Mouse (Mus musculus) monocyte, adult 2 months (primary cell): Measurements from ENCODE around the gene Tctn1.
A peak's percentile ranks its signal among the peaks of the same experiment; 100 is the strongest.

Experiments used
- DNase-seq, 2 experiments: peaks; one replicate each; pipeline ENCODE4 v3.0.0; 2022; ENCODE audit warnings: low spot score in 2 of 2, low read depth in 1 of 2

Tctn1 gene

DNA sequence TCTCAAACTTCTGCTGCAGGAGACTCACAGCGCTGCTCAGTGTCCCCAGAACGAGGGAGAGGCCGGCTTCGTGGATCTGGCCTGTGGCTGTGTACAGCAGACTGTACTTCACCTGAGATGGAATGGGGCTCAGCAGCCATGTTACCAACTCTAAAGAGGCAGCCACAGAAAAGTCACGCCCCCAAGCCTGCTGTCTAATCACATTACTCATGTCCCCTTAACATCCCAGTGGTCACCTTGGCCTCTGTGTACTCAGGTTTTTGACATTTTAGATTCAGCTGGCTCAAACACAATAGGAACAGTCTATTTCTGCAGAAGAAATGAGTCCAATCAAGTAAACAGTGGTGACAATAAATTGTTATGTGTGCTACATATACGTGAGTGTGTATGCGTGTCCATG is 16.3 kb downstream of the Tctn1 start:
- DNase-seq, result no peak

DNA sequence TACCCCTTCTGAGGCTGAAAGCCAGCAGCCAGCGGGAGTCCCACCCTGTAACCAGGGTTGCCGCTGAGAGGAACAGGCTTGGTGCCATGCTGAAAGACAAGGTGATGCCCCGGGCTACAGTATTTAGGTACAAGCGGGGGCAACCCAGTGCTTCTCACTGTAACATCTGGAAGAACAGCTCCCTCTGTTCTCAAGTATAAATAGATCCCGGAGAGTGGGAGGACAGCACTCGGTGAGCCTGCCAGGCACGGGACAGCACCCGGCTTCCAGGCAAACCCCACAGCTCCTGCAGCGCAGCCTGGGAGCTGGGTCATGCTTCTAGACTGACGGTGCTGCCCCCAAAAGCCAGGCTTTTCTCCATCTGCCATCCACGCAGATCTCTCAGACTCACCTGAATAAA is 16.7 kb downstream of the Tctn1 start:
- no peak for DNase-seq

DNA sequence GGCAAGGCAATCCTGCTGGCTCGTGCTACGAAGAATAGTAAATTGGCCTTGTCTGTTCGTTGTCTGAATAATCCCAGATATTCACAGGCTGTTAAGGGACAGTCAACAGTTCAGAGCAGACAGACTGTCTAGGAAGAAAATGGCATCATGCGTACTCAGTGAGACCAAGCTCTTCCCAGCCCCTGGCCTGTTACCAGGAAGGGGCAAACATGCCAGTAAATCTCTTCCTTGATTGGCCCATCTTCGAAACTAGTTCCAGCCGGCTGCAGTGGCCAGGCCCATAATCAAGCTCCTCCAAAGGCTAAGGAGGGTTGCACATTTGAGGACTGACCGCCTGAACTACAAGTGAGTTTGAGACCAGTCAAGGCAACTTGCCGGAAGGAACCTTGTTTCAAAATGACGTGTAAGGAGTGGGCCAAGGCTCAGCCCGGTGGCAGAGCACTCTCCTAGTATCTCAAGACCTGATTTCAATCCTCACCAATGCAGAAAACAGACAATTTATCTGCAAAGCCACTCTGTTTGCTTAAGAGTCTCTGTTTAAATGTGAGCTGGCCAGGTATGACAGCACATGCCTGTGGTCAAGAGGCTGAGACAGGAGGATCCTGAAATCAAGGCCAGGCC is 17.6 kb downstream of the Tctn1 start:
- no peak for DNase-seq

DNA sequence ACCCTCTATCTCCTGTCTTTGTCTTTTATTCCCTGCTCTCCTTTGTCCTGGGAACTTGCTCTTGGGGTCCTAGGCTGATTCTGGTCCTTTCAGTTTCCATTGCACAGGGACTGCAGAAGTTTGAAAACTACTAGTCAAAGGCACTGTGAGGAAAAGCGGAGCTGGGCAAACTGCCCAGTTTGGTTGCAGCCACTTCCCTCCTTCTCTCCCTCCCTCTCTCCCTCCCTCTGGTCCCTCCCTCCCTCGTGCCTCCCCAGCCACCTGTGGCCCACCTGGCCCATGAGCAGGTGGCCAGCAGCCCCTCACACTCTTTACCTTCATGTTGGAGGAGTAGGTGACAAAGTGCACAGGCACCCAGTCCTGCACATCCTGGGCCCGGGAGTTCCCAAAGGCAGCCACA is 19.1 kb downstream of the Tctn1 start:
- no peak for DNase-seq

DNA sequence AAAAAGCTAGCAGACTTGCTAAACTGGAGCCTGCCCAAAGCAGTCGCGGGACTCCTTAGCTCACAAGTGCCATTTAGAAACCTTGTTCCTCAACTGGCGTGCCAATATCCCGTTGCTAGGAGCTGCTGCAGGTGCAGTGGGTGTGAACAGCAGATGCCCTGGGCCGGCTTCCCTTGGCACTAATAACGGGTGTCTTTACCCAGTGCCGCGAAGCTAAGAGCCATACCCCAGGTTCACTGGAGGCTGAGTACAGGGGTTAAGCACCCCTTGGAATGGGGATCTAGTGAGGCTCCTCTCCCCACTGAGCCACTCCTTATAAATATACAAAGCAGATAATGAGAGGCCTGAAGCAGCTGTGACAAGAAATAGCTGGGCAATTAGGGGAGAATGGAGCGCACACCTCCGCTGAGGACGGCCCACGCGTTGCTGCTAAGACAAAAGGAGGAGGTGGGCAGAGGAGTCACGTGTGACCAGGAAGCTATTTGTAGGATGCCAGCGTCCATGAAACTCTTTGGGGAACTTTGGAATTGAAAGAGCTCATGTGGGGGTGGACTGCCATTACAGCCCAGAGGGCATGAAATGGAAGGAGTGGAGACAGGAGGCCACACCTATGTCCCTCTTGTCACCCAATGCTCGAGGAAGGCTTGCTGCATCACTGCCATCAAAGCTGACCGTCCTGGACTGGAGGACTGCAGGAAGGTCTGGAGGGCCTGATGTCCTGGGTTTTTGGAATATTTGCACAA is 20.3 kb downstream of the Tctn1 start:
- DNase-seq, result no peak

DNA sequence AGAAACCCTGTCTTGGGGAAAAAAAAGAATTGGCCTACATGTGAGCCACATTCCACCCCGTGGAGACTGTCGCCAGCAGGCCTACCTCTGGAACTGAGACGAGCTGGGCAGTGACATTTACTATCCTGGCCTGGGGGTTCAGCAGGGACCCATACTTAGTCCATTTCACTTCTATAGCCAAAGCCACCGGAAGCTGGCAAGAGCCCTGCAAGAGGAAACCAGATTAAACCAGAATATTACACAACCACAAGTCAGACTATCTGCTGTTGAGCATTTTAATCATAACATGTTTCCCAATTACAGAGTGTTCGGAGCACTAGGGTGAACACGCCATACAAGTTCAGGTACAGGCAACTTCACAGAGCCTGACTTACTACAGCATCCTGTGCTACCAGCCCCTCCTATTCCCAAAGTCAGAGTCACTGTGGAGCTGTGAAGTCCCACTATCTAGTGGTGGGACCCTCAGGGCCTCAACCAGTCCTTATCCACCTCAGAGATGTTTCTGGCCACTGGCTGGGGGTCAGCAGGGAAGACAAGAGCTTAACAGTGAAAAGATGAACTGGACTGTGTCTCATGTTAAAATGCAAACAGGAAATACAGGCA is 21.6 kb downstream of the Tctn1 start:
- DNase-seq, result no peak

DNA sequence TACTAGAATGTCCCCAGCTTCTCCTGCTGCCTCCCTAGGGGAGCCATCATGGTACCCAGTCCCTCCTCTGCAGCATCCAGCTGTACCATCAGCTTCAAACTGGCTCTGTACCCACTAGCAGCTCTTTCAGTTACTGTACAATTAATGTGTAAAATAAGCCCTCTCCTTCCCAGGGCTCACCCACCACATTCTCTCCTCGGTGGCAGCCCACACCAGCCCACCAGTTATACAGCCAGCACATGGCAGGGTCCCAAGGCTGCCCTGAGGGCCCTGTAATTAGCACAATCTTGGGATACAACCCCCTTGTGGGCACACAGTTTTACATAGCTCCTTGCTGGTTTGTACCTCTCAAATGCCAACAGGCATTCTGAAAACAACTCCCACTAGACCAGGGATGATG is 23.3 kb downstream of the Tctn1 start:
- DNase-seq, result no peak

DNA sequence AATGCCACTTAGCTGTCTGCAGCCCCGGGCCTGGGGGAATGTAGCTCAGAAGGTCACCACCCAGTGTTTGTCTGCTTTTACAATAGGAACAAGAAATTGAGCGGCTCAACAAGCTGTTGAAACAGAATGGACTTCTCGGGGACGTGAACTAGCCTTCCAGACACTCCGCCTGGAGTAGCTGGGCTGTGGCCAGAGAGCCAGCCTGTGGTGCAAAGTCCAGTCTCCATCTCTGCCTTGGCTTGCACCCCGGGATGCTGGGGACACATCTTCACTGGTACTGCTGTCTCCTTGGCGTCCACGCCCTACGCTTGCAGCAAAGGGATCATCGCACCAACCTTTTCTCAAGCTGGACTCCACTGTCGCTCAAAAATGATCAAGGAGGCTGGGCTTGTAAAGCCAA is 23.7 kb downstream of the Tctn1 start:
- no peak for DNase-seq

DNA sequence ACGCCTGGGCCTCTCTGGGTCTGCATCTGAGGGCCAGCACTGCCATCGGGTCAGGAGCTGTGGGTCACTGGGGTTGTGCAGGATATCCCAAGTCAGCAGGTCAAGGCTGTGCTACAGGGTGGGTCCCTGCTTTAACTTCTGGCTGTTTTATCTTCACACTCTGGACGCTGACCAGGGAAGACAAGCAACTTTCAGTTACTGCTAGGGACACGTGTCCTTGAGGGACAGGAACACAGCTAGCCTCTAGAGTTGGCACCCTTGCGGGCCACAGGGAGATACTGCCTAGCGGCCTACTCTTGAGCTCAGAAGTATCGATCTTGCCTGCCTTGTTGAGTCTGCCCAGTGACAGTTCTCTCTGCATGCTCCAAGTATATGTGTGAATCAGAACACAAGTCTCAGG is 24.6 kb downstream of the Tctn1 start:
- no peak for DNase-seq

DNA sequence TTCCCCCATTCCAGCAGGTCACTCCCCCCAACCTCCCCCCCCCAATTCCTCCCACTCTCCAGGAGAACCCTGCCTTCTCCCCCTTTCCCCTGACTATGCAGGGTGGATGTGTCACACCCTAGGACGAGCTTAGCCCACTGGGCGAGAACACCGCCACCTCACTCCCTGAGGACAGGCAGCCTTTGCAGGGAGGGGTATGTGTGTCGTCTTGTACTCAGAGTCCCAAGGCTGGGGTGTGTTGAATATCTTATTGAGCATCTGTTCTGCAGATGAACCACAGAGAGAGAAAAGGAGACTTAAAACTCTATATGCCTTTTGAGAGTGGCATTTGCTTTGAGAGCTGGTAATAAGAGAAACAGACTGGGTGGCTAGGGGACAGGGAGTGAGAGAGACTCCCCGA is 27.1 kb downstream of the Tctn1 start:
- DNase-seq, result no peak

DNA sequence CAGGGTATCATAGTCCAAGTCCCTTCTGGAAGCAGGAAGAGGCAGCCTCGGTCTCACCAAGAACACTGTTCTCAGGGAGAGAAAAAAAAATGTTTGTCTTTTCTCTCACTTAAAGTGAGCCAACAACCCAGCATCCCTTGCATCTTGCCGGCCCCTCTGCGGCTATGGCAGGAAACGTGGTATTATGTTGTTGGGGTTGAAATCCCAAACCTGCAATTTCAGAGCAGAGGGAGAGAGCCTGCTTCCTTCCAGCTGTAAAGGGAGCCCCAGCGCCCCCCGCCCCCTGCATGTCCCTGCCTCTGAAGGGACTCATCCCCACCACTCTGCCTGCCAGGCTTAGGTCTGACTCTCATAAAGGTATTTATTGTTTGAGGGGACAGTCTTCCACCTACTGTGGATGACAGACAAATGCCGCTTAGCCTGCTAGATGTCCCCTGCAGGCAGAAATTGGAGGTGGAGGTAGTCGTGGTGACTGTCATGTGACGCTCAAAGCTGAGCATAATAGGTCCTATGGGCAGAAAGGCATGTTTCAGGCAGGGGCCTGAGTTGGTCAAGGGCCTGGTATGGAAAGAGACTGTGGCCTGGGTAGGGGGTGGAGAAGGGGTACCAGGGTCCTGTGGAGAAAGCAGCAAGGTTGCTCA is 28.9 kb downstream of the Tctn1 start:
- no peak for DNase-seq

DNA sequence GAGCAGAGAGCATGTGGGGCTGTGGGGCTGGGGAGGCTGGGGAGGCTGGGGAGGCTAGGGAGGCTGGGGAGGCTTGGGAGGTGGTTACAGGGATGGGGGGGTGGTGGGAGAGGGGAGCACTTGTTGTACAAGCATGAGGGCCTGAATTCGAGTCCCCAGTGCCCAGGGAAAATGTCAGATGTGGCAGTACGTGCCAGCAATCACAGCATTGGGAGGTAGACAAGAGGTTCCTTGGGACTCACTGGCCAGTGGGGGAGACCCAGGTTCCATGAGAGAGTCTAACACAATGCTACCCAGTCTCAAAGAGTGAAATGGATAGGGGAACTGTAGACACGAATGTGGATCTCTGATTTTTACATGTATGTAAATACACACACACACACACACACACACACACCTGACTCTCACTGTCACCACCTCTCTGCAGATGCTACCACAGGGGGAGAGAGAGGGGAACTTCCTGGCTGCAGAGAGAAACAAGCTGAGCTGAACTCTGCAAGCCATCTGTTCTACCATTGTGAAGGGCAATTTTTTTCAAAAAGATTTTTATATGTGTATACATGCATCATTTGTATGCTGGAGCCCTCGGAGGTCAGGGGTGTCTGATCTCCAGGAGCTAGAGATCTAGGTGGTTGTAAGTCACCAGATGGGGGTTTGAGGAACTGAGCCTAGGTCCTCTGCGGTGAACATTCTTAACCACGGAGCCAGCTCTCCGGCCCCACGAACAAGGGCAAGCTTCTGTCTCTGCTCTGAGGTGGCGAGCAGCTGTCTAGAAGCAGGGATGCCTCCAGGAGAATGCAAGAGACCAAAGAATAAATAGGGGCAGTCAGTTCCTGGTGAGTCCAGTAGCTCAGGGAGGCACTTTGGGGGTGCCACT is 29.7 kb downstream of the Tctn1 start:
- DNase-seq, result no peak

DNA sequence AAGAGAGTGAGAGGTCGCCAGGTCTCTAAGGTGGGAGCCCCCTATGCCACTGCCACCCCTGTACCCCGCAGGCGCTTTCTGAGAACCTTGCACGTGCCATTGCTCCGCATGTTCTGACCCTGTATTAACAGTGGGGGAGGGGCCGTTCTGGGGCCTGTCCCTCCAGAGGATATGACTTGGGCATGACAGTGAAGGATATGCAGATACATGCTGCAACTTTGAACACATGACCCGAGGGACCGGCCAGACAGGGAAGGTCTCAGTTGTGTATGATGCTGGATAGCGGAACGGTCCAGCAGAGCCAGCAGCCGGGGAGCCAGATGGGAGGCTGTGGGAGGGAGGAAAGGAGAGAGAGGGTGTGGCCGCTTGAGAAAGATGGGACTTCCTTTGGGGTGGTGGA is 30.6 kb downstream of the Tctn1 start:
- peak; percentile 47 to 61 for DNase-seq

DNA sequence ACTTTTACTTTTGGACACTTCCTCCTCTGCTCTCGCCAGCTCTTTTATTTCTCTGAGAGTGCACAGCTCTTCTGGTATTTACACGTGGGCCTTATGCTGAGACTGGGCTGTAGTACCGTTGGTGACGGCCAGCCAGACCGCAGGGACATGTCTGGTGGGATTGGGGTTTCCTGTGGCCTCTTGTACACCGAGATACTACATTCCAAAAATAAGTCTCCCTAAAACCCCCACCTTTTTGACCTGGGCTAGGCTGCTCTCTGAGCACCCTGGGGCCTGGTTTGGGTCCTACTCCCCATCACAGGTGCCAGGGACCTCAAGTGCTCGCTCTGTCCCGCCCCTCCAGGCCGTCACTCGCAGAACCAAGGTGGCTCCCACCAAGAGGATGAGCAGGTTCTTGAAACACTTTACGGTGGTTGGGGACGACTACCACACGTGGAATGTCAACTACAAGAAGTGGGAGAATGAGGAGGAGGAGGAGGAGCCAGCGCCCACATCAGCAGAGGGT is 31.1 kb downstream of the Tctn1 start:
- no peak for DNase-seq

DNA sequence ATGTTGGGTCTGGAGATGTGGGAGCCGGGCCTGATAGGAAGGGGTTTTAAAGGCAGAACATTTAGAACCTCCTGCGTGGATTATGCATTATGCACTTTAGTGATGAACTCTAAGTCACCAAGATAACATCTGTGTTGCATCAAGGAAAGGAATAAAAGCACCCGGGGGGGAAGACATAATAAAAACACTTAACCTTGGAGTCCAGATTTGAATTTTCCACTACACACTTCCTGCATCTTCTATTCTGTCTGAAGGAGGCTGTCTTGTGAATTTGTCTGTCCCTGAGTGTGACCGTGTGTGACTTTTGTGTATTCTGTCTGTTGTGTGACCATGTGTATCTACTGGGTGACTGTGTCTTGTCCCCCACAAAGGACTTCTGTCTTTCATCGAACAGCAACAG is 32.3 kb downstream of the Tctn1 start:
- DNase-seq, result no peak

DNA sequence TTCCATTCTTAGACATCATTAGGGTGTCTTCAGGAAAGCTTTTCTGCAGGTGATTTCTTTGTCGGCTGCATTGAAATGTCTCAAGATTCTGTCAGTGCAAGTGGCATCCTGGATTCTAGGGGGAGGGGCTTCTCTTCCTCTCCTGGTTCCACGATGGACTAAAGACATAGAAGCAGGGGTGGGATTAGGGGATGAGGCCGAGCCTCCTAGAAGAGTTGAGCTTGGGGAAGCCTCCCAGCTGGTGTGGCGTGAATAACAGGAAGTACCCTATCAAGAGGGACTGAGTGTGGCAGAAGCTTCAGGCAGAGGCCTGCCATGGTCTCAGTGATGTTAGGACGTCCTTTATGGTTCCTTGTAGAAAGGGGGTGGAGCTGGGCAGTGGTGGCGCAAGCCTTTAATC is 32.8 kb downstream of the Tctn1 start:
- no peak for DNase-seq

DNA sequence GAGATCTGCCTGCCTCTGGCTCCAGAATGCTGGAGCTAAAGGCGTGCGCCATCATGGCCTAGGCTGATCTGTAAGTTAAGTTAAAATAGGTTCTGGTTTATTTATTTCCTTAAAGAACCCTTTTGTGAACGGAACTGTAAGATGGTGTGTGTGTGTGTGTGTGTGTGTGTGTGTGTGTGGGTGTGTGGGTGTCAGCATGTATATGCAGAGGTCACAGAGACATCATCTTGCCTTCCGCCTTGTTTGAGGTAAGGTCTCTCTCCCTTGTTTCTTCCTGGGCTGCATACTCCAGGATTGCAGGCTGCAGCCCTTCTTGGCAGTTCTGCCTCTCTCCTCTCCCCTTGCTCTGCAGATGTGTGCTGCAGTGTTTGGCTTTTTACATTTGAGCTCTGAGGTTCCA is 33.4 kb downstream of the Tctn1 start:
- DNase-seq, result no peak

DNA sequence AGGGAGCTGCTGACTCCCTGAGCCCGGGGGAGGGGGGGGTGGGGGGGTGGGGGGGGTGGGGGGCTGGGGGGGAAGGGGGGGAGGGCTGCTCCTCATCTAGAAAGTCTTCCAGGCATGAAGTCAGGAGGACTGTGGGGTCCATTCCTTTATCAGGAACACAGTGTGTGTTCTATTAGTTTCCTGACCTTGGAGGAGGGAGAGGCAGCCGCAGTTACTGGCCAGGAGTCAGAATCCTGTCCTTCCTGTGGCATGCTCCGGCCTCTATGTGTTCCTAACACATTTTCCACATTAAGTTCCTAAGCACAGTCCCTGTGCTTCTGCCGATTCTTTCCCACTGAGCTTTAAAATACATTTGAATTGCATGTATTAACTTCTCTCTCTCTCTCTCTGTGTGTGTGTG is 35.5 kb downstream of the Tctn1 start:
- DNase-seq, result no peak

DNA sequence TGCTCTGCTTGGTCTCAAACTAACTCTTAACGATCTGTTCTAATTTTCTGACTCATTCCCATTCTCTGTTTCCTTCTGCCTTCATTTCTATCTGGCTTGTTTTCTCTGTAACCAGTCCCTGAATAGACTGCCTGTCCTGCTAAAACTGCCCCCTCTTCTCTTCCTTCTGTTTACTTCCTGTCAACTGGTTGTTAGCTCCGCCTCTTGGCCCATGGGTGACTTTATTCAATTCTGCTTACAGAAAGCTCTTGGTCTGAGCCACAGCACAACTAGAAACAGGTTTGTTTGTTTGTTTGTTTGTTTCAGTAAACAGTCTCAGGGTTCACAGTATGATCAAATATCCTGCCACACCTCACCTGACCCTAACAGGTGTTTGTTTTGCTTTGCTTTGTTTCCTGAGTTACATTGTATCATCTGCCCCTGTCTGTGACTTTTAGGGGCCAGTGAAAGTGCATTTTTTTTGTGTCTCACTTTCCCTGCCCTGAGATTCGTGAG is 35.9 kb downstream of the Tctn1 start:
- DNase-seq, result no peak

DNA sequence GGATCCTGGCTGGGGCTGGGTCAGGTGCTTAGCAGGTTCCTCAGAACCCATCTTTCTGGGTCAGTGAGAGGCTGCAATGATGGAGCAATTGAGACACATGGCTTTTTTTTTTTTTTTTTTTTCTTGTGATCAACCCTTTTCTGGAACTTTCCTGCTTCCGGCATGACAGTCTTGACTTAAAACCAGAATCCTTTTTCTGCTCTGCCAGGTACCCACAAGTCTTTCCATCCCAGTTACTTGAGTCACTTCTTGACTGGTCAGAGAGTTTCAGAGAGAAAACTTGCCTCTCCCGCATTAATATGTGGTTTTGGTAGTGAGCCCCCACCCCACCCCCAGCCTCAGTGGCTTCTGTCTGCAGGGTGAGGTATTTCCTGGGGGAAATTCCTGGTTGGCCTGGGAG is 40.0 kb downstream of the Tctn1 start:
- no peak for DNase-seq

DNA sequence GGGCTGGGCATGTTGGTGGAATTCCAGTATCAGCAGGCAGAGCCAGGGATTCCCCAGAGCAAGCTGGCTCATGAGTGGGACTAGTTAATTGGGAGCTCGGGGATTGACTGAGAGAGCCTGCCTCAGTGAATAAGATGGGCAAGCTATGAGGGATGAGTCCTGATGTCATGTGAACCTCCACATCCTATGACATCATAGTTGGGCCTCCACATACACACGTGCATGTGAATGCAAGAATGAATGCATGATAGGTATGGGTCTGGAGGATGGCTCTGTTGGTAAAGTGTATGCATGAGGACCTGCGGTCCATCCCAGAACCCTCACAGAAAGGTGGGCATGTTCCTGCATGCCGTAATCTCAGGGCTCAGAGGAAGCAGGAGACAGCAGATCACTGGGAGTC is 43.2 kb downstream of the Tctn1 start:
- no peak for DNase-seq
